Mouse (Mus musculus) CH12F3 (cell line): ENCODE measurements around the gene Wdfy2.
"Not testable (repeated sequence)": the region's sequence is repeated elsewhere in the genome, so short reads cannot be mapped to it uniquely, and the experiment has no call there.

Experiments
- in situ Hi-C: fragments of 300-500 bp; cut with MboI; formaldehyde crosslinking; loops from 2 replicates; pipeline ENCODE4 v1.14.3; 2020; ENCODE audit warnings: low sequenced_read_pairs

Wdfy2 gene

DNA sequence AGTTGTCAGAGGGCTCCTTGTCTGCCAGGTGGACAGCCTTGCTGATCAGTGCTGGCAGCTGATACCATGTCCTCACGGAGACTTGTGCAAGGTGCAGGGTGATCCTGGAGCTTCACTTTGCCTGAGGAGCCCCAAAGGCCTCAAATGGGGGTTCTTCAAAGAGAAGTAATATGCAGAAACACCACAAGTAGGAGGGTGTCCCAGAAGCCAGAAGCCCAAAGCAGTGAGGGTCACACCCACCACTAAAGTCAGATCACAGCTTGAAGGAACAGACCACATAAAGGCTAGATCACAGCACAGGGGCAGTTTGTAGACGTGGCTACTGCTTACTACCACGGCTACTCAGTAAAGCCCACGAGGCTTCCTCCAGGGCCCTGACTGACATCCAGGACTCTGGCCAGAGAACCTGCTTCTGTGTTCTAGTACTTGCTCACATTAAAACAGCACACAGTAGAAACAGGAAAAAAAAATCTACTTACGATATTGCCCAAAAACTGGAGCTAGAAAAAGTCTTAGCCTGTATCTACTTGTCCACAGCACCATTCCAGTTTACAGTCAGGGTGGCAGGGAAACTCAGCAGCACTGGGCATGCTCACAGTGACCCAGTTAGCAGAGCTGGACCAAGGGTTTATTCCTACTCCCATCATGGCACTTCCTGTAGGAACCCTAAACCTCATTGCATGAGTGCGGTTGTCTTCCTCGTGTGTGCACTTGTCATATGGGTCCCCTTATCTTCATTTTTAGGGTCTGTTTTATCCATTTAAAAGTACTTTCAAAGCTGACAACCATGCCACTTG lies 41.4 kb downstream of the Wdfy2 start:
- in situ Hi-C loops: no loop called here

DNA sequence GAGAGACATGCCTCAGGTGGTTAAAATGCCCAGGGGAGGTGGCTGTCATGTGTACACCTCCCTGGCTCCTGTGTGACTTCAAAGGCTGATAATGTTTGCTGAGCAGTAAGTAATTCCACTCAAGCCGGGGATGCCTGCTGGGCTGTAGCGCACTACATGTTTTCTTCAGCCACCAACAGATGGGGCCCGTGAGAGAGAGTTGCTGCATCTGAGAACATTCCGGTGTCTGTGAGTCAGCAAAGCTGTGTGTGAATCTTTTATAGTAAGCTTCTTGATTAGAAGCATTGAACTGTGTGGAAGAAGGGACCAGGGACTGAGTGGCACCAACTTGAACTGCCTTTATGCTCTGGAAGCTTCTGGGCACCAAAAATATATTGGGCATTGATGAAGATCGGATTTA lies 42.0 kb downstream of the Wdfy2 start:
- in situ Hi-C loops: no loop called here

DNA sequence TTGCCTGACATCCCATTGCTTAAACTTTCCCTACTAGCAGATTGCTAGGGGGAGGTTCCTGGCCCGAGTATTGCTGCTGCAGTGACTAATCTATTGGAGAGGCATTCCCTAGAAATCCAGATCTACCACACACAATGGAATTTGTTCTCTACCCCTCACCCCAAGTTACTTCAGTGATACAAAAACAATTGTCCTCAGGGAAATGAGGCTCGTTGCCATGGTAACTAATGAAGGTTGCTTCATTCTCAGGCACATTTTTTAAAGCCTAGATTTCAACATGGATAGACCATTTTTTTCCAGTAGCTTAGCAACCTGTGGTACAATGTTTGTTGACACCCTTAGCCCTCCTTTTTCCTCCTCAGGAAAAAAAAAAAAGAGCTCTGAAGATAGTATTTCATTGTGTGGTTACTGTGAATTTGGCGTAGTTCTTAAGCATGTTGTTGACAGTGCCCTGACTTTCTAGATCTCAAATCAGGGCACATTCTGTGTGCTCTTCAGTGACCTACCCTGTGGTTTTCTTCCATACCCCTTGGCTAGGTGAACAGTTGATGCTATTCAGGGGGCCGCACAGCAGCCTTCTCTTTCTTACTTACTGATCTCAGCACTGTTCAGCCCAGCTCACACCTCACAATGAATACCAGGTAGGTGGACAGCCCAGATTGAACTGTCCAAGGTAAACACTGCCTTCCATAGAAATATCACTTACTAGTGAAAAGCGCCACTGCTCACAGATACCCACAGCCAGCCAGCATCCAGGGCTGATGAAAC lies 42.8 kb downstream of the Wdfy2 start:
- in situ Hi-C loops: no loop called here

DNA sequence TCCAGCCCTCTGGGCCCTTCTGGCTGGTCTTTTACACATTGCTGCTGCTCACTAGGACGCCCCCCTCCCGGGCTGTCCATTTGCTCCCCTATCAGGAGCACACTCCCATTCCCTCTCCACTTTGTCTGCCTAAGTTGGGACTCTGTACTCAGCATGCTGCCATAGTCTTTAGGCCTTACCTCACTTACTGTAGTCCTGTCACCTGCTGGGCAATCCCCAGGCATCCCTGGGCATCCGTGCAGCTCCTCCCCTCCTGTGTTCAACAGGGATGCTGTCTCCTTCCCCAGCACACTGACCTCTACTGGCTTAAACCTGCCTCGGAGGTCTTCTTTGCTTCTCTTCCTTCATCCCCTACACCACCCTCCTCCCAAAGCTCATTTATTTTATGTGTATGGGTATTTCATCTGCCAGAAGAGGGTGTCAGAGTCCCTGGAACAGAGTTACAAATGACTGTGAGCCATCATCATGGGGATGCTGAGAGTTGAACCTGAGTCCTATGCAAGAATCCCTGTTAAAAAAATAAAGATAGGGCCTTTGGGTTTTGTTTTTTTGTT lies 44.7 kb downstream of the Wdfy2 start:
- in situ Hi-C loops: no loop called here

DNA sequence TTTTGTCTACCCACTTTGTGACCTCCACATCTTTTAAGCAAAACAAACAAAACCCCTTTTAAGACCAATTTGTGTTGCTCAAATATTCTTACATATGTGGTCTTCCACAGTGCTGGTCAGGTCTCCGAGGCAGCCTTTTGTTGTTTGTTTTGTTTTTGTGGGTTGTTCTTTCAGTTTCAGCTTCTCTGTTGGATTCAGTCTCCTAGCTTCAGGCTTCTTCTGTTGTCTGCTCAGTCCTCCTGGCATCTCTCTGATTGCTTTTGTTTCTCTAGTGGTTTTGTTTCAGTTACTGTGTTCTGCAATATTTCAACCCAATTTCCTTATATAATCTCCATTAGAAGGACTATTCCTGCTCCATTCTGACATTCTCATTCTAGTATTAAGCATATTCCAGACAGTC lies 46.1 kb downstream of the Wdfy2 start:
- in situ Hi-C loops: no loop called here

DNA sequence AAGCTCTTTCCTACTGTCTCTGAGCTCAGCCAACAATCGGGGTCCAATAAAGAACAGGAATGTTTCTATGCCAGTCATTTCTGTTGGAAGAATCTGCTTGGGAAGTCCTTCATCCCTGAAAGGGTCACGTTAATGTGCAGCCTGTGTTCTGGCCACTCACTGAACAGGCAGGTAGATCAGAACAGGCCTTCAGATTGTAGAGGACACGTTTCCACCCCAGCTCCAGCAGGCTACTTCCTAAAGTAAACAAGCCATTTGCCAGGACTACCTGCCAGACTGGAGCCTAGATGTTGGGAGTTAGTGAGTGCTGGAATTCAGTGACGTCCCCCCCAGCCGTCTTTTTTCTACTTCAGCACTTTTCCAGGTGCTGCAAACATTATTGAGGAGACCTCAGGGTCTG lies 46.7 kb downstream of the Wdfy2 start:
- in situ Hi-C loops: no loop called here

DNA sequence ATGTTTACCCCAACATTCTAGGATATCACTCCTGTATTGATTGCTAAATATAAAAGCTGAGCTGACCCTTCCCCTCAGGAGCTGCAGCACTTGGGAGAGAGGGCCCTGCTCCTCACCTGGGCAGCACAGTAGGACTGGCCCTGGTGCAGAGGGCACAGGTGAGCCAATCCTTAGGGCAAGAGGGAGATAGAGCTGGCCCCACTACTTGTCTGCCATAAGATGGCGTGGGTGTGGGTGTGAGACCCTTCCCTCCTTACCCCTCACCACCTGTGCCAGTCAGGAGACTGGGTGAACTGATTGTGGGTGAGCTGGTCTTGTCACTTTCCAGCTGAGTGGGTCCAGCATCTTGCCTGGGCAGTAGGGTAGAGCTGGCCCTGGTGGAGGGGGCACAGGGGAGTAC lies 47.2 kb downstream of the Wdfy2 start:
- in situ Hi-C loops: no loop called here

DNA sequence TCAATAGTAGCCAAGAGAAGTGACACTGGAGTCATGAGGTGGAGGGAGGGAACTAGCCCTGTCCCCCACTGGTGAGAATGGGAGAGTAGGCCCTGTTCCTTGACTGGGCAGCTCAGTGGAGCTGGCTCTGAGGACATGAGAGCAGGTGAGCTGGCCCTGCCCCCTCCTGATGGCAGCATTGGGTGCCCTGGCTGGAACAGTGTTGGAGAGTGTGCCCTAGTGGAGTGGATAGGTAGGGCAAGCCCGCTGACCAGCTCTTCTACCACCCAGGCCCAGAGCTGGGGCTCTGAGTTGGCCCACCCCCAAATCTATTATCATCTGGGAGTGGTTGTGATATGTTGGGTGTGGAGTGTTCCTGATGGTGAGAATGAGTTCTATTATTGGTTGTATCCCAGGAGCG lies 47.7 kb downstream of the Wdfy2 start:
- in situ Hi-C loops: no loop called here

DNA sequence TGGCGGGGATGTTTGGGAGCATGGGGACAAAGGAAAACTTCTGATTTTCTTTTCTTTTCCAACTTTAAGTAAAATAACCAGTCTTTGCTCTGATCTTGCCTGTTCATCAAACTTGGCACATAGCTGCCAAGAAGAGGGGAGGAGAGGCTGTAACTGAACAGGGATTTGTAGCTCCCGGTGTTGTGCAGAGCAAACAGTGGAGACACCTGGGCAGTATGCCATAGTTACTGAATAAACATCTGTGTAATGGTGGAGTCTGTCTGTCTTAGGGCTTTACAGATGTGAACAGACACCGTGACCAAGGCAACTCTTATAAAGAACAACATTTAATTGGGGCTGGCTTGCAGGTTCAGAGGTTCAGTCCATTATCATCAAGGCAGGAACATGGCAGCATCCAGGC lies 53.9 kb downstream of the Wdfy2 start:
- in situ Hi-C loops: no loop called here

DNA sequence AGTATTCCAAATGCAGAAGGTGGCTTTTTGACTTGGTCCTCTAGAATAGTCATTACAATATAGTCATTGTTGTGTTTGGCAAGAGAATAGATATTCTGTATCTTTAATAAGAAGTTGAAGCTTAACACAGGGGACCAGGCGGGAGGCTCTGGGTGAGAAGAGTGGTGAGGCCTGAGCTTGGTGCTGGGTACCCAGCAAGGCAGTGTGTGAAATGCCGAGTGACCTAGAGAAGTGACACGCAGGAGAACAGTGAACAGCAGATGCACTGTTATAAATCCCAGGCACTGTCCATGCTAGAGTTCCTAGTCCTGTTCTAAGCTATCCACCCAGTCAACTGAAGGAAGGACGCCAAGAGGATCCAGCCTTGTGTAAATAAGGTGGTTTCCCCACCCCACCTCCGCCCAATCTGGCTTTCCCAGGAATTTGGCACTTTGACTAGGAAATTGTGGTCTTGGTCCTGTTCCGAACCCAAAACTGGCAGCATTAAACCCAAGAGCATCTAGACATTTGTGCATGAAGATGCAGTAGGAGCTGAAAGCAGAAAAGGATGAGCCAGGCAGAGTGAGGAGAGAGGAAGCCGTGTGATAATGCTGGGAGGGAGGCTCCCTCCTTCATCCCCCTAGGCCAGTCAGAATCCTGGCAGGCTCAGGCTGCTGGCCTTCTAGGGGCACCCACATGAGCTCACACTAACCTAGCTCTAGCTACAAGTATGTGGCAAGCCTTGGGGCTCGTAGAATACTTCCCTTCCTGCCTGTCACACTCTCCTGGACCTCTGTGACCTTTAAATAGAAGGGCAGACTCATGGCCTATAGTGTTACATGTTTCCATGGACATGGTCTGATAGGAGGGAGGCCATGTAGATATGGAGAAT lies 55.5 kb downstream of the Wdfy2 start:
- in situ Hi-C loops: no loop called here

DNA sequence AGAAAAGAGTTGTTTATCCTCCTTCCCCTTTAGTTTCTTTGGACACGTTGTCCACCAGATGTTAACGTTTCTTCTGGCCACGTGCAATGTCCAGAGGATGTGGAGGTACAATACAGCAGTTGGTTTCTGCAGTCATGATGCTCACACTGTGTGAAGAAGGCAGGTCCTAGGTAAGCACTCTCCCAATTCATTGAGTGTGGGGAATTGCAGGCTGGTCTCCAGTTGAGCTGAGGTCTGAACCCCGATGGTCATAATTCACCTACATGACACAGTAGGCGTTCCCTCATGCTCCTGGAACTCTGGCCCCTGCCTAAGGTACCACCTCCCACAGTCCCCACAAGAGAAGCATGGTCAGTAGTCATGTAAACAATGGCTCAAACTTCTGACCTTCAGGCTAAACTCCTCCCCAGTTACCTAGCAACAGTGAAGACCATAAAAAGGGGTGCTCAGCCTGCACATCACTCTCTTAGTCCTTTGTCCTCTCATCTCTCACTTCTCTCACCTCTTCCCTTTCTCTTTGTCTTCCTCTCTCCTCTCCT lies 56.2 kb downstream of the Wdfy2 start:
- in situ Hi-C loops: not testable (repeated sequence)

DNA sequence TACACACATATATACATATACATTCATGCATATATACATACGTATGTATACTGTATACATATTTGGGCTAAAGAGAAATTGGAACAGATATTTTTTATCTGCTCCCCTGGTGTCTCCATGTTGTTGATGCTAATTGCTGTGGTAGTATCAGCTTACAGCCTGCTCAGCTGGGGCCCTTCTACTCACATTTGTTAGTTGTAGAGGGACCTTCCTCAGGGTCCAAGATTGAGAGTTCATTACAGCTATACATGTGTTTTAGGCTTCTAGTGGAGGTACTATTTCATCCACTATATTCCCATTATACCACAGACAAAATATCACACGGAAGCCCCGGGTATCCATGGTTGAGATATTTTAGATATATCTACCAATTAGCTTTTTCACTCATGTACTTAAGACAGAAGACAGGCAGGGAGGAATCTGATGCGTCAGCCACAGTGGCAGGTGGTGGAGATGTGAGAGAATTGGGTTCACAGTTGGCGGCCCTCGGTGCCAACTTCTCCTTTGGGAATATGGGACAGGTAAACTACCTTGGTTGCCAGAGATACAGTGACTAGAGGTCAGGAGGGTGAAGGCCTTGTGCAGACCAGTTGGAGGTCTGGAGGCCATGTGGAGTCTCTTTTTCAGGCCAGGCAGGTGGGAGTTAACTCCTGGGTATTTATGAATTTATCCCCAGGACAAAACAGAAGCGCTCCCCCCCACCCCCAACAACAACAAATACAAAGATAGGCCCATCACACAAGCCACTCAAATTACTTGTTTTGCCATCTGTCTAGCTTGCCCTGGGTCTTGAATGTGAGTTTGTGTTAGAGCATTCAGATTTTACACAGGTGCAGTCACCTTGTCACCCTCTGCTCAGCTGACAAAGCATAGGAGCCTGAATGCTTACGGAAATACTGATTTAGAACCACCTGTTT lies 57.7 kb downstream of the Wdfy2 start:
- in situ Hi-C loops: no loop called here

DNA sequence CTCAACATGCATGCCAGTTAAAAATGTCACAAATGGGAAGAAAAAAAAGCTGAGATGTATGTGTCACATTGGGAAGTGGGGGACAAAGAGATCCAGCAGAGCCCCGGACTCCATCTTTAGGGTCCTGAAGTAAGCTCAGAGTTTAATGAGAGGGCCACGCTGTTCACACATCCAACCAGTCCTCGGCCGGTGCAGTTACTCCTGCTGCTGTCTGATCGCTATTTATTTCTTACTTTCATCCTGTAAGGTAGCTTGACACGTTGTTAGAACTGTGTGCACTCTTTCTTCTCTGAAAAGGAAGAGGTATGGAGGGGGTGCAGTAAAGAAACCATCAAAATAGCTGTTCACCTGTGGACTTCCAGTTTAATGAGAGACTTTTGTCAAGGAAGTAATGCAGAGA lies 60.6 kb downstream of the Wdfy2 start:
- in situ Hi-C loops: no loop called here

DNA sequence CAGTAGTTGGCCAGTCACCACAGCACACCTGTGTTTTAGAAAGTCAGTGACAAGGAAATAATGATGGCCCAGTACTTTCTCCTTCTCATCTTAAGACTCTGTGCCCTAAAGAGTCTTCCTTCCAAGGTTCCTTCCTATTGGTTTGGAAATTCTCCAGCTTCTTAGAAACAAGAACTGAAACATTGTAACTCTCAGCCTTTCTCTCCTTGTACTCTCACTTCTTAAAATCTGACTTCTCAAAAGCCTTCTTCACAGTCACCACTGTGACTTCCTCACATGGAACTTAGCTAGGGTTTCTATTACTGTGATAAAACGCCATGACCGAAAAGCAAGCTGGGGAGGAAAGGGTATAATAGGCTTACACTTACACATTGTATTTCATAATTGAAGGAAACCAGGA lies 70.4 kb downstream of the Wdfy2 start:
- in situ Hi-C loops: no loop called here

DNA sequence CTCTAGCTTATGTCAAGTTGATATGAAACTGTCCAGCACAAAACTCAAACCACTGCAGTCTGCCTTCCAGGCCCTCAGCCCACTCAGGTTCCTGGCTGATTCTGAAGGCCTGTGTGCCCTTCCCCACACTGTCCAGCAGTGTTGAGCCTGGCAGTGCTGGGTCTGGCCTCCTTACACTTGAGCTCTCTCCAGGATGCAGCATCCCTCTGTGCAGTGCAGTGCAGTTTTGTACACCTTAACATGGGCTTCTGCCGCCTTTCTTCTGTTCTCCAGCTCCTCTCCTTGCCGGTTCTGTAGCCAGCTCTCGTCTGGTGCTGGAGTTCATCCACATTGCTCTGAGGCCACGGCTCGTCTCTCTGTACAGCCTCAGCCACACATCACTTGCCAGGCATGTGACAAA lies 71.1 kb downstream of the Wdfy2 start:
- in situ Hi-C loops: no loop called here

DNA sequence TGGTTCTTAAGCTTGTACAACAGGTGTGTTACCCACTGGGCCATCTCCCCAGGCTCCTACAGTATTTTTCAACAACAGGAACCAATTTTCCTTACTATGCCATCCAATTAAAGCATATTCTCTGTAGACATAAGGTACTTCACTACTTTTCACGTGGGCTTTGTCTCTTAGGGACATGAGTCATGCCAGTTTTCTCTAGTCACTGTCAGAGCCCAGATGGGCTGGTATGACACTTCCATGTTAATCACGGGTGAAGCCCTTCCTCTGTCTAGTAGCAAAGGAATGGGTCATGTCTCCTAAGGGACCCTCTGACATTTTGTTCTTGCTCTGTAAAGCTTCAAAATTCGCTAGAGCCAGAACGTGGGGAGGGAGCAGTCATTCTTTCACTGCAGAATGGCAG lies 73.4 kb downstream of the Wdfy2 start:
- in situ Hi-C loops: no loop called here

DNA sequence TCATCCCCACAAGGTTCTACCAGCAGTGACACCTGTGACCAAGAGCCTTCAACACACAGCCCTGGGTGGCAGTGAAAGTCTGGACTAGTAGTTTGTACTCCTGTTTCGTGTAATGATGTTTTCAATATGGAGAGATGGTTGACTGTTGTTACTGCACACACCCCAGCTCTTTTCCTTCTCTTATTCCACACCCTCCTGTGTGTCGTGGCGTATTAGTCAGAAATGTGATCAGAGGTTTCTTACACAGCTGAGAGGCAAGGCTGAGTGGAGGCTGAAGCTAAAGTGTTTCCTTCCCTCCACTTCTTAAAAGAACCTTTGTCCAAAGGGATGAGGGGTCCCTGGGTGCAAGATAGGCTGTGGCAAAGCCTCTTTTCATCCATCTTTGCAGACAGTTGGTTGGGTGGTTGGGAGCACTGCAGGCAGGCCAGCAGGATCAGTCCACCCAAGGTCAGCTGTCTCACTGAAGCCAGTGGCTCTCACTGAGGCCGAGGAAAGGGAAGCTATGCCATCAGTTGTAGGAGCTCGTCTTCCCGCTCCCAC lies 77.7 kb downstream of the Wdfy2 start:
- in situ Hi-C loops: no loop called here

DNA sequence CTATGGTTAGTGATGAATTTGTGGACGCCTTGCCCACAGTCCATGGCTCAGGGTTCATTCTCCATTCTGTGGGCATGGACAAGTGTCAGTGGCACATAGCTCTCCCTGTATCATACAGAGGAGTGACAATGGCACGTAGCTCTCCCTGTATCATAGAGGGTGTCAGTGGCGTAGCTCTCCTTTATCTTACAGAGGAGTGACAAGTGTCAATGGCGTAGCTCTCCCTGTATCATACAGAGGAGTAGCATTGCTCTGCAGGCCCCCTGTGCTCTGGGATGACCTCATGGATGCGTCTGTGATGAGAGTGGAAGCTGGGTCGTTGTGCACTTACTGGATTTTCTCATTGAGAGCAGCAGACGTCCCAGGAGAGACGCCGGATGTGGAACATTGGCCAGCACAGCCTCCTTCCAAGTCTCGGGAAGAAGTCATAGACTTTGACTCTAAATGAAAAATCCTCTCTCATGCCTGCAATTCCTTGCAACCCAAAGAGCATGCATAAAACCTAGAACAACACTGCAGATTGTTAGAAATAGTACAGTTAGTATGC lies 79.1 kb downstream of the Wdfy2 start:
- in situ Hi-C loops: no loop called here

DNA sequence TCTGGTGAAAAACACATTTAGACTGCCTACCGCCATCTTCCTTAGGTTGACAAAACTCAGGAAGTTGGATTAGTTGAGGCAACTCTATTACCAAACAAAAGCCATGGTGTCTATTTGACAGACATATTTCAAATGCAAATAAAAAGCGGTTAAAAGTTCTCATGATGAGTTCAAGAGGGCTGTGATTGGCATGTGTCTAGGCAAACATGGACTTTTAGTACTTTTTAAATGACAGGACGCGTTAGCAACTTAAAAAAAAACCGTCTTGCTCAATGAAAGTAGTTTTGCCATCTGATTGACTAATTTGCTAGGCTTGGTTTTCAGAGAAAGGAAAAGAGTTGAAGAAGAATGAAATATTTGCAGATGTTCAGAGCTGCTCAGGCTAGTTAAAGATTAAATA lies 83.9 kb downstream of the Wdfy2 start:
- in situ Hi-C loops: no loop called here
